Mouse (Mus musculus) ES-E14 (cell line): ENCODE measurements at regions not wholly inside any gene's neighbourhood (a gene's known extent, or its start where the extent isn't known, plus 50 kb on each side); places are given as distances from the start of the nearest gene placed in this dataset.

Source experiments
- HCFC1 ChIP-seq: IDR thresholded peaks from 2 replicates; pipeline ENCODE4 v1.6.1; 2012; ENCODE audit warnings: low read length, inconsistent platforms, borderline replicate concordance; ENCODE audit not compliant: insufficient read depth
- ZNF384 ChIP-seq: IDR thresholded peaks from 2 replicates; pipeline ENCODE4 v1.6.1; 2012; ENCODE audit warnings: low read depth, low read length, inconsistent platforms

DNA sequence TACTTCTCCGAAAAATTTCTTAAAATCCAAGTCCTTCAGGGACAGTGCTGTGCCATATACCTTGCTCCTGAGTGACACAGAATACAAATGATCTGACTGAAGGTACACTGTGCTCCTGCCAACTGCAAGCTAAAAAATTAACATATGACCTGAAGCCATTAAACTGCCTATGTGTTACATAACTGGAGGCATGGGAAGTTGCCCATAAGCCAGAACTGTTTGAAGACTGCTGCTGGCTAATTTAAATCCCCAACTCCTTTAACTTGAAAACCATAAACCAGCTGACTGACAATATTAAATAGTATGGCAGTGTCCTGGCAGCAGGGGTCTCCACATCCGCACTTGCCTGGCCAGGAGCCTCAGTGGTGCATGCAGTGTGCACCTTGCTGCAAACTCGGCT, 68.9 kb upstream of the Ak4 start:
- TF ChIP-seq HCFC1 (no peak), ZNF384 (no peak)
